ENCODE assay signal across 10 mouse cellular contexts in the genomic region with DNA sequence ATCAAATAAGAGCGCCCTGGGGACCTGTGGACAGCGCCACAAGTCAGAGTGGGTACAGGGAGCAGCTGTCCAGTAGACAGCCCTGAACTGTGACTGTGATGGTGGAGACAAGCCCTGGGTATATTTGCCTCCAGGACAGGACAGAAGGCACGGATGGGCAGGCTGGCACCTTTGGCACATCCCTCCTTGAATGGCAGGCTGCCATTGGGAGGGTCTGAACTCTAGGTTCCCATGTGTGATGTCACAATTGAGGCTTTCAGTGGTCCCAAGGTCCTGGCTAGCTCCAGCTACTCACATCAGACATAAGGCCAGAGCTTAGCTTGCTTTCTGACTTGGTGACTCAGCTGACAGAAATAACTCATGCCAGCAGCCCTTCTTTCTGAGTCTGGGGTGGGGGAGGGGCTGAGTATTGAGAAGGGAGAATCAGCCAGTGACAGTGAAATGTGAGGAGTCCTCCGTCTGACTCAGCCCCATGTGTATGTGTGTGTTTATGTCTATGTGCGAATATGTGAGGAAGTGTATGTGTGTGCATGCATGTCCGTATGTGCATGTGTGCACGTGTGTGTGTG.
DNase-seq lines count a peak whose midpoint lies in the region; ATAC-seq and TF ChIP-seq lines count a peak whose summit lies in the region.
"Had no signal": no experiment of that assay in that cellular context is flagged by ENCODE, and none has a peak within 500 bp of the region (broad histone marks: within the 10 kb centered on the region; RNA-seq: fewer than 3 reads in every experiment).

No protein-coding gene starts in this region.

- no peaks in the 10 kb centered on the region for H3K4me1 ChIP-seq in testis, adult 2 months (ENCODE audit: control insufficient read depth, insufficient read depth, low read length)
- peaks cover 27% of the 10 kb centered on the region for H3K4me1 ChIP-seq in heart, embryonic 15.5 days (replicated peaks)
- H3K4me1 ChIP-seq in stomach, embryonic 16.5 days (ENCODE audit: control insufficient read depth, insufficient read depth, low read length) = peaks cover 12% of the 10 kb centered on the region

- H3K27me3 ChIP-seq in testis, adult 2 months (ENCODE audit: control insufficient read depth, insufficient read depth, low read length) = no peaks in the 10 kb centered on the region
- no peaks in the 10 kb centered on the region for H3K27me3 ChIP-seq in heart, embryonic 15.5 days
- no peaks in the 10 kb centered on the region for H3K27me3 ChIP-seq in stomach, embryonic 16.5 days (ENCODE audit: control insufficient read depth, insufficient read depth, low read length)
- H3K27me3 ChIP-seq: embryonic facial prominence, embryonic 13.5 days; limb, embryonic 12.5 days had no signal

- no peak for ATAC-seq in cerebellum, adult (ENCODE audit: insufficient number of reproducible peaks, low FRiP score, low TSS enrichment)
- peak; percentile 72 for ATAC-seq in heart, embryonic 15.5 days (replicated peaks; ENCODE audit: insufficient number of reproducible peaks, insufficient read depth, low FRiP score, low read depth)
- peak; percentile 58; the same call in 1 of the 2 replicates for ATAC-seq in stomach, embryonic 16.5 days (ENCODE audit: insufficient read depth, low FRiP score)
- no peak for ATAC-seq in activated CD4-positive, CD25-positive, alpha-beta regulatory T cell, adult 4 months

- TF ChIP-seq CTCF in testis, adult 2 months (IDR thresholded peaks at IDR 0.05; ENCODE audit: control insufficient read depth, insufficient read depth, insufficient replicate concordance, low read depth, low read length) = no peak

- no peak overlapping the region for H3K4me2 ChIP-seq in heart, embryonic 15.5 days
- no peak overlapping the region for H3K4me2 ChIP-seq in stomach, embryonic 16.5 days (ENCODE audit: low read depth, low read length)
- H3K4me2 ChIP-seq: embryonic facial prominence, embryonic 13.5 days; limb, embryonic 12.5 days had no signal

- TF ChIP-seq POLR2A in testis, adult 2 months (IDR thresholded peaks at IDR 0.05; ENCODE audit: control insufficient read depth, low read depth, low read length) = peak; percentile 83

- H3K9ac ChIP-seq in heart, embryonic 15.5 days = no peak overlapping the region
- H3K9ac ChIP-seq in stomach, embryonic 16.5 days (ENCODE audit: low read length) = no peak overlapping the region
- H3K9ac ChIP-seq: embryonic facial prominence, embryonic 13.5 days; limb, embryonic 12.5 days had no signal

- H3K27ac ChIP-seq in testis, adult 2 months (ENCODE audit: control insufficient read depth, insufficient read depth, low read depth, low read length) = peak overlapping the region; percentile 34; the same call in 1 of the 2 replicates
- H3K27ac ChIP-seq in heart, embryonic 15.5 days = peak overlapping the region; percentile 80
- no peak overlapping the region for H3K27ac ChIP-seq in stomach, embryonic 16.5 days (ENCODE audit: low read length)
- H3K27ac ChIP-seq: embryonic facial prominence, embryonic 13.5 days; limb, embryonic 12.5 days had no signal

- 47% methylated on average over 7 of the region's 7 CpGs for WGBS in heart, embryonic 15.5 days
- 56% methylated on average over 7 of the region's 7 CpGs for WGBS in stomach, embryonic 16.5 days

- DNase-seq in cerebellum, postnatal 4 days (ENCODE audit: low spot score in 2 of 2) = peak; percentile 23 to 79
- no peak for DNase-seq in testis, postnatal 14 days (ENCODE audit: low spot score)
- no peak for DNase-seq in ovary, adult 18-20 months (ENCODE audit: low spot score)

- peak overlapping the region; percentile 63 for H3K4me3 ChIP-seq in testis, adult 2 months (ENCODE audit: control insufficient read depth, low read depth, low read length)
- no peak overlapping the region for H3K4me3 ChIP-seq in heart, embryonic 15.5 days
- H3K4me3 ChIP-seq in stomach, embryonic 16.5 days (replicated peaks; ENCODE audit: low read length) = no peak overlapping the region
- H3K4me3 ChIP-seq: embryonic facial prominence, embryonic 13.5 days; limb, embryonic 12.5 days had no signal

- H3K36me3 ChIP-seq in testis, adult 2 months (ENCODE audit: control insufficient read depth, insufficient read depth, low read length) = no peaks in the 10 kb centered on the region
- H3K36me3 ChIP-seq in heart, embryonic 15.5 days = no peaks in the 10 kb centered on the region
- no peaks in the 10 kb centered on the region for H3K36me3 ChIP-seq in stomach, embryonic 16.5 days (ENCODE audit: control insufficient read depth, insufficient read depth, low read length)
- H3K36me3 ChIP-seq: embryonic facial prominence, embryonic 13.5 days; limb, embryonic 12.5 days had no signal

- H3K9me3 ChIP-seq in heart, embryonic 15.5 days (replicated peaks) = no peaks in the 10 kb centered on the region
- no peaks in the 10 kb centered on the region for H3K9me3 ChIP-seq in stomach, embryonic 16.5 days (replicated peaks; ENCODE audit: control insufficient read depth, low read length)
- H3K9me3 ChIP-seq: embryonic facial prominence, embryonic 13.5 days; limb, embryonic 12.5 days had no signal

Comparison
In these comparisons a context has a peak if more than half of its experiments do, and no peak if none do; other contexts are left out.
1. DNase-seq: peak in cerebellum, postnatal 4 days (2 of 2); none in testis, postnatal 14 days (single experiment) and ovary, adult 18-20 months (single experiment).
2. ATAC-seq: peak in heart, embryonic 15.5 days (single experiment) and stomach, embryonic 16.5 days (single experiment); none in cerebellum, adult (single experiment) and activated CD4-positive, CD25-positive, alpha-beta regulatory T cell, adult 4 months (single experiment).